15 mouse cellular contexts compared by ENCODE assay signal in the genomic region with DNA sequence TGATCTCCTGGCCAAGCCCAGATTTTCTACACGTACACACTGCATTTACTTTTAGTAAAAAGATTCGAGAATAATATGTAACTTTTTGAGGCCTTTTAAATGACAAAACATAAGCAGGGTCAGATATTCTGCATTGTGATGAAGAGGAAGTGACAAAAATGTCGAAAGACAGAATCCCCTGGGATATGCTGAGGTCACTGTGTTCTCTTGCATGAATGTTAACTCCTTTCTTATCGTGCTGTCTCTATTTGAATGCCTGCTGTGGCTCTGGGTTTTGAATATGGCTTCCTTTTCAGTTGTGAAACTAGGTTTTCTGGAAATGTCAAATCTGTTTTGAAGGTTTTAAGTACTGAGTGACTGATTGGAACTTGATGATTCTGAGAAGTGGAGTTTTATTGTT.
"Had no signal": no experiment of that assay in that cellular context is flagged by ENCODE, and none has a peak within 500 bp of the region (broad histone marks: within the 10 kb centered on the region; RNA-seq: fewer than 3 reads in every experiment).

No protein-coding gene starts in this region.

- DNase-seq: right cerebral cortex, adult 18-20 months; right cerebral cortex, postnatal 25 days; right cerebral cortex, postnatal 4 days; spleen, adult 18-20 months had no signal

- ATAC-seq: midbrain, embryonic 13.5 days; midbrain, embryonic 16.5 days had no signal

- H3K4me1 ChIP-seq: midbrain, embryonic 13.5 days; neural tube, embryonic 13.5 days; neural tube, embryonic 15.5 days; stomach, embryonic 15.5 days had no signal

- H3K4me3 ChIP-seq: megakaryocyte, embryonic 14.5 days; midbrain, embryonic 13.5 days; myocyte; neural tube, embryonic 13.5 days; neural tube, embryonic 15.5 days; stomach, embryonic 15.5 days had no signal

- H3K27ac ChIP-seq: liver, embryonic 14.5 days; midbrain, embryonic 13.5 days; neural tube, embryonic 13.5 days; neural tube, embryonic 15.5 days; stomach, embryonic 15.5 days; stomach, postnatal 0 days had no signal

- H3K27me3 ChIP-seq: neural tube, embryonic 15.5 days; stomach, embryonic 15.5 days had no signal

- H3K9me3 ChIP-seq: megakaryocyte, embryonic 14.5 days; midbrain, embryonic 13.5 days; neural tube, embryonic 13.5 days; neural tube, embryonic 15.5 days; stomach, embryonic 15.5 days had no signal

- H3K36me3 ChIP-seq: midbrain, embryonic 13.5 days; neural tube, embryonic 13.5 days; neural tube, embryonic 15.5 days; stomach, embryonic 15.5 days had no signal

- H3K4me2 ChIP-seq: lung, embryonic 14.5 days; midbrain, embryonic 11.5 days; midbrain, embryonic 13.5 days; neural tube, embryonic 13.5 days; neural tube, embryonic 15.5 days; stomach, embryonic 15.5 days had no signal

- H3K9ac ChIP-seq: liver, embryonic 14.5 days; lung, embryonic 14.5 days; midbrain, embryonic 13.5 days; neural tube, embryonic 13.5 days; neural tube, embryonic 15.5 days; stomach, embryonic 15.5 days had no signal
